Mouse (Mus musculus) midbrain, embryonic 10.5 days (tissue): ENCODE measurements around the gene Map4k3. TPM values are rescaled to one million over a fixed set of nuclear protein-coding genes. Genes with fewer than 3 reads are reported as not detected.
"Not testable (repeated sequence)": the region's sequence is repeated elsewhere in the genome, so short reads cannot be mapped to it uniquely, and the experiment has no call there.

Source experiments
- DNase-seq: peaks from one replicate; pipeline ENCODE4 v3.0.0-alpha.2; 2017; ENCODE audit warnings: low spot score
- H3K27ac ChIP-seq: fragments of 300-500 bp; sonication (generic); replicated peaks from 2 replicates; pipeline ENCODE4 v1.5.1; 2016; ENCODE audit warnings: mild to moderate bottlenecking
- H3K27me3 ChIP-seq: fragments of 300-500 bp; sonication (generic); 2 replicates; pipeline ENCODE4 v1.6.1; 2016; ENCODE audit warnings: low read depth, mild to moderate bottlenecking; ENCODE audit not compliant: poor library complexity, severe bottlenecking
- H3K36me3 ChIP-seq: fragments of 300-500 bp; sonication (generic); 2 replicates; pipeline ENCODE4 v1.6.1; 2016; ENCODE audit warnings: mild to moderate bottlenecking, moderate library complexity
- H3K4me1 ChIP-seq: fragments of 300-500 bp; sonication (generic); 2 replicates; pipeline ENCODE4 v1.6.1; 2016
- H3K4me3 ChIP-seq: fragments of 300-500 bp; sonication (generic); 2 replicates; pipeline ENCODE4 v1.5.1; 2016; ENCODE audit warnings: mild to moderate bottlenecking, moderate library complexity
- H3K9me3 ChIP-seq: fragments of 300-500 bp; sonication (generic); replicated peaks from 2 replicates; pipeline ENCODE4 v1.6.1; 2016; ENCODE audit warnings: mild to moderate bottlenecking
- WGBS: fragments of 180-500 bp; shearing (Covaris S2); methylation state at CpG from one replicate; pipeline ENCODE4 v1.1.7; 2016; 5-methylcytosine and 5-hydroxymethylcytosine counted together
- polyA plus RNA-seq: library from polyadenylated mRNA; unstranded; fragments of >200 nt; fragmentation: Nextera tagmentation; extraction: Ambion mirVana; gene quantifications from 2 replicates; pipeline ENCODE4 v1.2.1, GENCODE M21; 2016

The Map4k3 gene
- polyA plus RNA-seq, 1 experiment from 2014 or later: 14.1 TPM

GRCm38 (mm10) chr17:80546846-80547245 lies 181.4 kb downstream of the Map4k3 start:
- Histone ChIP-seq H3K9me3 (no peaks in the 10 kb centered on the region), H3K36me3 (no peaks in the 10 kb centered on the region), H3K27ac (no peak overlapping the region), H3K4me1 (no peaks in the 10 kb centered on the region), H3K27me3 (no peaks in the 10 kb centered on the region), H3K4me3 (no peak overlapping the region)
- WGBS: 87% methylated on average over 2 of the region's 2 CpGs
- no peak for DNase-seq

GRCm38 (mm10) chr17:80546227-80546626 lies 182.1 kb downstream of the Map4k3 start:
- Histone ChIP-seq H3K4me1 (no peaks in the 10 kb centered on the region), H3K27me3 (no peaks in the 10 kb centered on the region), H3K36me3 (no peaks in the 10 kb centered on the region), H3K4me3 (no peak overlapping the region), H3K9me3 (no peaks in the 10 kb centered on the region), H3K27ac (no peak overlapping the region)
- 93% methylated on average over 8 of the region's 8 CpGs for WGBS
- DNase-seq: no peak

GRCm38 (mm10) chr17:80543646-80544045 lies 184.6 kb downstream of the Map4k3 start:
- no peaks in the 10 kb centered on the region for H3K36me3 ChIP-seq
- no peaks in the 10 kb centered on the region for H3K4me1 ChIP-seq
- no peak overlapping the region for H3K4me3 ChIP-seq
- H3K27ac ChIP-seq: no peak overlapping the region
- WGBS: 93% methylated on average over 20 of the region's 20 CpGs
- H3K27me3 ChIP-seq: no peaks in the 10 kb centered on the region
- no peak for DNase-seq
- H3K9me3 ChIP-seq: no peaks in the 10 kb centered on the region

GRCm38 (mm10) chr17:80537136-80537535 lies 191.1 kb downstream of the Map4k3 start:
- WGBS: 69% methylated on average over 6 of the region's 6 CpGs
- peak; percentile 11 for DNase-seq

GRCm38 (mm10) chr17:80535633-80536032 lies 192.7 kb downstream of the Map4k3 start:
- 90% methylated on average over 6 of the region's 6 CpGs for WGBS
- DNase-seq: no peak
- Histone ChIP-seq H3K27ac (no peak overlapping the region), H3K36me3 (no peaks in the 10 kb centered on the region), H3K9me3 (no peaks in the 10 kb centered on the region), H3K4me3 (no peak overlapping the region), H3K4me1 (no peaks in the 10 kb centered on the region), H3K27me3 (no peaks in the 10 kb centered on the region)

More at GRCm38 (mm10) chr17:80537136-80537535, 191.1 kb downstream of the Map4k3 start:
- no peaks in the 10 kb centered on the region for H3K9me3 ChIP-seq
- H3K27ac ChIP-seq: no peak overlapping the region
- H3K4me1 ChIP-seq: no peaks in the 10 kb centered on the region
- H3K27me3 ChIP-seq: no peaks in the 10 kb centered on the region
- H3K36me3 ChIP-seq: no peaks in the 10 kb centered on the region
- no peak overlapping the region for H3K4me3 ChIP-seq

- not testable (repeated sequence) for H3K27ac ChIP-seq, H3K27me3 ChIP-seq, DNase-seq, H3K4me1 ChIP-seq, H3K4me3 ChIP-seq, H3K9me3 ChIP-seq, H3K36me3 ChIP-seq
- WGBS: 81% methylated on average over 2 of the region's 2 CpGs
Measured at GRCm38 (mm10) chr17:80531351-80531750, 196.9 kb downstream of the Map4k3 start.

Other genes starting within 250 kb of the Map4k3 start
- 3.8 and 4.5 TPM in 2 replicates for gene Sos1, start 248.0 kb downstream of the Map4k3 start, polyA plus RNA-seq
- gene Cdkl4, start 150.7 kb downstream of the Map4k3 start, polyA plus RNA-seq: 1.8 and 2.0 TPM in 2 replicates
- gene Tmem178, start 216.1 kb upstream of the Map4k3 start, polyA plus RNA-seq: 6.4 and 8.6 TPM in 2 replicates